Mouse (Mus musculus): ENCODE data around the gene Tbc1d22a.

DNA sequence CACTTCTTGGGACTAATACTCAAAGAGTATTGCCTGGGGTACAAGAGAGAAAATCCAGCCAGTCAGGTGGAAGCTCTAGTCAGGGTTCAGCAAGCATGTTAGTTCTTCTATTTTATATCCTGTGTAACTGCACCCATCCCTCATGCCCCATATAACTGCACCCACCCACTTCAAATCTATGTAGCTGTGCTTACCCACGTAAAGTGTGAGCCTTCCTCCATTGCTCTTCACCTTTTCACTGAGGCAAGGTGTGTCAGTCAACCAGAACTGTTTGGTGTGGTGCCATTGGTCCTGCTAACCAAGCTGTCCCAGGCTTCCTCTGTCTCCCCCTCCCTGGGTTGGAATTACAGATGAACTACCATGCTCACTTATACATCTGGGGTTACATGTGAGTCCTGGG lies 16.9 kb downstream of the Tbc1d22a start:
- no peak for TF ChIP-seq CTCF (IDR thresholded peaks at IDR 0.05; ENCODE audit: extremely low read depth, insufficient read length, insufficient replicate concordance, low read depth, low read length)
- TF ChIP-seq POLR2A (IDR thresholded peaks at IDR 0.05; ENCODE audit: low read depth, low read length), result no peak
